Mouse (Mus musculus) thymus, adult 18-20 months (tissue): ENCODE data around the gene Itpr3.

Experiments used
- DNase-seq, 2 experiments: peaks; one replicate each; pipeline ENCODE4 v3.0.0; 2022; ENCODE audit warnings: mixed read lengths in 2 of 2

Gene Itpr3

DNA sequence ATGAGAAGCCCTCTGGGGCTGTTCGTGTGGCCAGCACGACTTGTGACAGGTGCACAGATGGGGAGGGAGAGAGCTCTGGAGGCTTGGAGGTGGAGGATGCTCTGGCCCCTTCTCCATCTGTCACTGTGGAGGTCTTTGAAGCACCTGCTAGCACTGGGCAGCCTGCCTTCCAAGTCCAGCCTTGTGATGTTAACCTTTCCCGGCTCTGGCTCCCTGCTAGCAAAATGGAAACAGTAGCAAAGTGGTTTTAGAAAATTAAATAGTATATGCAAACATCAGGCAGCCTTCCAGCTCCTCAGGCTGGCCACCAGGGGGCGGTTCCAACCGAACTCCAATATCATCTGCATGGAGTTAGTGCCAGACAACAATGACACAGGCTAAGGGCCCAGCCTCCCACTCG is 14.5 kb downstream of the Itpr3 start:
- DNase-seq: no peak

DNA sequence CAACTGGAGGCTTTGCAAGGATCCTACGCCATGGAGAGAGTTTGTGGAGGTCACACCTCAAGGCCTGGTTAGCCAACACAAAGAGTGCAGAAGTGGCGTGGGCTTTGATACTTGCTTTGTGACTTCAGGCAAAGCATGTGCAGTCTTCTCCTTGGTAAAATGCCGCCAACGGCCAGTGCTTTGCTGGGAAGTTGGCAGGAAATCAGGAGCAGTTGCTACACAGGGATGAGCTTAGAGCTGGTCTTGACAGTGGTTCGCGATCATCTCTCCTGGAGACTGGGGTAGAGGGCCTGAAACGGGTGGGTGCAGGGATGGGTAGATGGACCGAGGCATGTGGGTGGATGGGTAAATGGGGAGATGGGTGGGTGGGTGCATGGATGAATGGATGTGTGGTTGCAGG is 15.3 kb downstream of the Itpr3 start:
- DNase-seq: no peak

DNA sequence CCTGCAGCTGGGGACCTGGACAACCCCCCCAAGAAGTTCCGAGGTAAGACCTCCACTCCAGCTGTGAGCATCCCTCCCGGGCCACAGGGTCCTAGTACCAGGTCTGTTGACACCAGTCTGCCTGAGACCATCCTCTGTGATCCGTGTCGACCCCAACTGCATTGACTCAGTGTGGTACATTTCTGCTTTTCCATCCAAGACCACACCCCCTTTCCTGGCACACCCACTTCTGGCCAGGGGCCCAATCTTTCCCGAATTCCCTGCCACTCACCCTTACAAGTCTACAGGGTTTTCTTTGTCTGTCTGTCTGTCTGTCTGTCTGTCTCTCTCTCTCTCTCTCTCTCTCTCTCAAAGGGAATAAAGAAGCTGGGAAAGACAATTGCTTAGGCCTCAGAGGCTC is 16.0 kb downstream of the Itpr3 start:
- no peak for DNase-seq

DNA sequence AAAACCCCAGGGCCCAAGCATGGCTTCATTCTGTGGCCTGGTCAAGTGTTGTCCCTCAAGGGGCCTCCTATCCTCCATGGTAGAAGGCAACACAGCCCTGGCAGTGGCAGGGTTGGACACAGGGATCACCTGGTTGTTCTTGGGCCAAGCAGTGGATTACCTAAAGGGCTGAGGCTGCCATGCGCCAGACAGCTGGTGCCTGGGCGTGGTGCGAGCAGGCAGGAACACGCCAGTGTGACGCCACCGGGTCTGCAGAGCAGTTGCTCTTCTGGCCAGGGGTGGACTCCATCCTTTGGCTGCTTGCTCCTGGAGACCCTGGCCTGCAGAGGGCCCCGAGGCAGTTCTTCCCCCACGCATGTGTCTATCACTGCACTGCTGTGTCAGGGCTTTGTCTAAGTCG is 16.7 kb downstream of the Itpr3 start:
- no peak for DNase-seq

DNA sequence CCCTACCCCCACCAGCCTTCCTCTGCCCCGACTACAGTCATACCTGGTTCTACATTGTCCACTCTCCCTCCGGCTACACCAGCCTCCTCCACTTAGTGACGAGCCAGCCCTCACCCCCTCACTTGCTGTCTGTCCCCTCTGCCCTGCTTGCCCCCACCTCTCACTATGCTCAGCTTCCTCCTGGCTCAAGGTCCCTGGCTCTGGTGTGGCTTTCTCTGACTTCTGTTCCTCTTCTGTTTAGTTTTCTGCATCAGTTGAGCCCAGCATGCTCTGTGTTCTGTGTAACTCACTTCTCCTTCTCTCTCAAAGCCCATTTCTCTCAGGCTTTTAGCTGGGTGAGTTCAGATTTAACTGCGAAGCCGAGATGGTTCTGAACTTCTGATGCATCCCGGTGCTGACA is 17.1 kb downstream of the Itpr3 start:
- DNase-seq: no peak

DNA sequence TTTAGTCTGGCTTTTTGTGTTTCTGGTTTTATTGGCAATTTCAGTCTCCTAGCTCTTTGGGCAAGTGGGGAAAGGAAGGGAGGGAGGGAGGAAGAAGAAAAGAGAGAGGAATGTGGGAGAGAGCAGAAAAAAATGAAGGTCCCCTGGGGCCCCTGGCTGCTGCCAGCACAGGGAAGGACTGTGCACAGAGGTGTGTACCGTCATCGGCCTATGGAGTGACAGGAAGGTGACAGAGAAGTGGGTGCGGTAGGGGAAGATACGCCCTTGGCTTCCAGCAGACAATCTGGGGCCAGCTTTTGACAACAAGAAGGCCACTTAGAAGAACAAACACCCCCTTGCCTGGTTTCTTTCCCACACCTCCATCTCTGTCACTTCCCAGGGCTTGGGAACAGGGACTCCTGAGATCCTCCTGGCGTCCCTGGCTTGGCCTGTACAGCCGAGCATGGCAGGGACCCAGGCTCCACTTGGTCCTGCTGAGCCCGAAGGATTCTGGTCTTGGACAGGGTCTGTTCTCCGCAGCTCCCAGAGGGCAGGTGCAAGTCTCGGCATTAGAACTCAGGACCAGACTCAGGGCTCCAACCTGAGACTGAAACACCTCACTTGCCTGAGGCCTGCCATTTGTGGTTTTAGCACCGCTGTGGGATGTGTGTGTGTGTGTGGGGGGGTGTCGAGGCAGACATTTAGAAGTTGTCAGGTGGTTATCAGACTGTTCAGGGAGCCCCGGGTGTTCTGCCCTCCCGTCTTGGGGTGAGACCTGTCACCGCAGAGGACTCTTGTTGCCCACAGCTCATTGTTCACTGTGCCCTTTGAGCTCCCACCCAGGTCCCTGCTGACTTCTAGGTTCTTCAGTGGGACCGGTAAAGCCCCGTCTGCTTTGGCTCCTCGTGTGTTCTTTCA is 18.0 kb downstream of the Itpr3 start:
- no peak for DNase-seq

DNA sequence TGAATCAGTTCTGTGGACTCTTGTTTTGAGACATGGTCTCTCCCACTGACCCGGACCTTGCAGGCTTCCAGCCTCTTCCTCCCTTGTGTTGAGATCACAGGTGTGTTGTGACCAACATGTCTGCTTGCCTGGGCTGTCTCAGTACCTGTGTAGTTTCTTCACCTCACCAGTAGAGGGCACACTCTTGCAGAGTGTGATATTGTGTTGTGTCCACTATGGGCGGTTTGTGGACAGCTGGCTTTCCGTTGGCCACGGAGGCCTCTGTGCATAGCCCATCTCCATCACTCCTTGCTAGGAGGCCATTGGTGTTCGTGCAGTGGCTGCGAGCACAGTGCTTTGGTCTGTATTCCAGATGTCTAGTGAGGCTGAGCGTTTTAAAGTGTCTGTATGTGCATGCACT is 20.0 kb downstream of the Itpr3 start:
- no peak for DNase-seq

DNA sequence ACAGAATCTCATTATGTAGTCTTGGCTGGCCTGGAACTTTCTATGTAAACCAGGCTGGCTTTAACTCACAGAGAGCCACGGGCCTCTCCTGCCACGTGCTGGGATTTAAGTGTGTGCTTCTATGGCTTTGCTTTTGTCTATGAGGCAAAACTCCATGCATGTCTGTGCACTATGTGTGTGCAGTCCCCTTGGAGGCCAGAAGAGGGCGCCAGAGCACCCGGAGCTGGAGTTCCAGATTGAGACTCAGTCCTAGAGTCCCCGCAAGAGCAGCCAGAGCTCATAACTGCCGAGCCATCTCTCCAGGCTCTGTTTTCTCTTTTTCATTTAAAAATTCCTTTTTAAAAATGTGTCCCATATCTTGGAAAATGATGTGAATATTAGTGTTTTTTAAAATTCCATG is 20.8 kb downstream of the Itpr3 start:
- no peak for DNase-seq

DNA sequence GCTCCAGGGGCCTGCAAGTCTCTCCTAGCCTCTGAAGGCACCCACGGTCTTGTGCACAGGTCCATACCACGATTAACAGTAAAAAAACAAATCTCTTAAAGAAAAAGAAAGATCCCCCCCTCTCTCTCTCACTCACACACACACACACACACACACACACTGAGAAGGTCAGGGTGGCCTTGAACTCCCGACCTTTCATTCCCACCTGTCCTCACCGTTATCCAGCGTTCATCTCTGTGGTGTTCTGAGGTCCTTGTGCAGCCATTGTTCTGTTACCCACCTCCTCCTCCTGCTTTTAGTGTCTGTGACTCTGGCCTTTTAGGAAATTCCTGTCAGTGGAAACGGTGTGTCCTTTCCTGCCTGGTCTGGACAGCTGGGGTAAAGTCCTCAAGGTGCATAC is 21.4 kb downstream of the Itpr3 start:
- DNase-seq: no peak

DNA sequence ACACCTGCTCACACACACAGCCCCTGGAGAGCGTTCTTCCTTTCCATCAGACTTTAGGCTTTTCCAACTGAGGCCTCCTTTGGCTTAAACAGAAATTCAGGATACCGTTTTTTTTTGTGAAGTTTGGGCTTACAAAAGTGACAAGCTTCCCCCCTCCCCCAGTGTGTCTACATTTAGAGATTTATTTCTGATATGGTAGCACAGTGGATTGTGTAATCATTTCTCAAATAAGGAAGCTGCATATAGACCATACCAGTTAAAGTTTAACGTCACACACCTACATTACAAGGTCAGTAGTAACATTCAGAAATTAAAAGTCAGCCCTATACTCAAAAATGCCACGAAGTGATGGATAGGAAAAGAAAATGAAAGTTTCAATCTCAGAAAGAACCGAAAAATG is 24.8 kb downstream of the Itpr3 start:
- DNase-seq: no peak

DNA sequence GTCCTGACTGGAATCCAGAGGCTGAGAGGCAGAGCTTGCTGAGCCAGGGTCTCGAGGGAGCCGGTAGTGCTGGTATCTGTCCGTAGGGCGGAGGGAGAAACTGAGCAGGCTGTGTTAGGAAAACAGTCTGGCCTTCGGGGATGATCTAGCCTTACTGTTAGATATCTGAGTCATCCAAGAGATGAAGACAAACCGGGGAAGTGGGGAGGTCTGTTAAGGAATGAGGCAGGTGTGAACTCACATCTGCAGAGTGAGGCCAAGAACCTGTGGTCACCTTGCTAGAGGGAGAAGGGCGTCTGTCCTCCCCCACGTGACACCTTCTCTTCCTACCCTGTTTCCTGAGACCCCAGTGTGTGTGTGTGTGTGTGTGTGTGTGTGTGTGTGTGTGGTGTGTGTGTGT is 25.7 kb downstream of the Itpr3 start:
- DNase-seq: no peak

DNA sequence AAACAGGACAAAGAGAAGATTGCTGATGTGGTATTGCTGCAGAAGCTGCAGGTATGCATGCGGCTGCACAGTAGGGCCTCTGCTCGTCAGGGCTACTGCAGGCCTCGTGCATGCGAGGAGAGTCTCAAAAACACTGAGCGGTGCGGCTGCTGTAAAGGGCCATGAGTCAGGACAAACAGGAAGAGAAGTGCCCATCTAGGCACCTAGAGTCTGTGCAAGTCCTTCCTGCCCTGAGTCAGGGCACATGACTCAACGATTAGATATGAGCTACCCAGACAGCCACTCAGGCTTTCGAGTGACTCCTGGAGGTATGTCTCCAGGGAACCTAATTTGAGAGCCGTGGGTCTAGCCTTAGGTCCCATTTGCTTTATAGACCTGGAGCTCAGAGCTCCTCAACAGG is 26.5 kb downstream of the Itpr3 start:
- DNase-seq: no peak

DNA sequence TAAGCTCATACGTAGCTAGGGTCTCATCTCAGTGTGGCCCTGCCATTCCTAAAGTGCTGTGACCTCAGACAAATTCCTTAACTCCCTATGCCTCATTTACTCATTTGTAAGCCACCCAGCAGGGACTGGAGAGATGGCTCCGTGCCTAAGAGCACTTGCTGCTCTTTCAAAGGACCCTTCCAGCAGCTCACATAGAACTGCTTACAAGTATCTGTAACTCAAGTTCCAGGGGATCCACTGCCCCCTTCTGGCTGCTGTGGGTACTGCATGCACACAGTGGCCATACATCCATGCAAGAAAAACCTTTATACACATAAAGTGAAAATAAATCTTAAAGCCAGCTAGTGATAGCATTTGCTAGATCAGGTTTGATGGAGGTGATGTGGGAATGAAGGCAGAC is 28.6 kb downstream of the Itpr3 start:
- DNase-seq: peak; percentile 34 to 46

DNA sequence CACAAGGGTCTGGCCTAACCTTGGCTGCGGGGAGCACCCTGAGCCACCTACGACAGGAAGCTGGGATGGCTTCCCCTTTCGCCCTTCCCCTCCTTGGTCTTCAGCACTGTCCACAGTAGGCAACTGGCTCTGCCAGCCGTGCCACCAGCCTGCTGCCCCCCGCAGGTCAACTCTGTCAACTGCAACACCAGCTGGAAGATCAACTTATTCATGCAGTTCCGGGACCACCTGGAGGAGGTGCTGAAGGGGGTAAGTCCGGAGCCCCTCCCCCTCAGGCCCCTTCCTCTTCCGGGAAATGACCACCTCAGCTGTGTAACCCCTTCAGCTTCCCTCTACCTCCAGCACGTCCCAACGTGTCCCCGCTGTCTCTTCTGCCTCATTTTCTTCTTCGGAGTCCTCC is 30.3 kb downstream of the Itpr3 start:
- DNase-seq: peak; percentile 34 to 36

DNA sequence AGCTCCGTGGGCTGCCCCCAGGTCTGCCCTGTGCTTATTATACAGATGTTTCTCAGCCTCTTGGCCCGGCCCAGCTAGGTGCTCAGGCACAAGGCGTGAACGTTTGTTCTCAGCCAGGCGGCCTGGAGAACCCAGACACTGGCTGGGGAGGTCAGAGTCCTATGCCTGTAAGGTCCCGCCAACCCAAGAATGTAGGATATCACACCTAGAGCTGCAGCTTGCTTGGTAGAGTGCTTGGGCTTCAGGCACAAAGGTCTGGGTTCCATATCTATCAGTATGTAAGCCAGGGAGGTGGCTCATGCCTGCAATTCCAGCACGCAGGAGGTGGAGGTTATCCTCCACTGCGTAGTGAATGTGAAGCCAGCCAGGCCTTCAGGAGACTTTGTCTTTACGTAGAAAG is 33.0 kb downstream of the Itpr3 start:
- no peak for DNase-seq

DNA sequence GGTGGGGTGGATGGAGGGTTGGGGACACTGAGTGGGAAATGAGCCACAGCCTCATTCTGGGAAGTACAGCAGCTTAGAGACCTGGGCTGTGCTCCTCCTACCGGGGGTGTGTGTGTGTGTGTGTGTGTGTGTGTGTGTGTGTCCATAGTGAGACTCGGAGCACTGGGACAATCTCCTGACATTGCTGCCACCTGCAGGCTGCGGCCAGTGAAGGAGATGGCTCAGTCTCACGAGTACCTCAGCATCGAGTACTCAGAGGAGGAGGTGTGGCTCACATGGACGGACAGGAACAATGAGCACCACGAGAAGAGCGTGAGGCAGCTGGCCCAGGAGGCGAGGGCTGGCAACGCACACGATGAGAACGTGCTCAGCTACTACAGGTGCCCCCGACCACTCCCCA is 38.6 kb downstream of the Itpr3 start:
- DNase-seq: no peak

DNA sequence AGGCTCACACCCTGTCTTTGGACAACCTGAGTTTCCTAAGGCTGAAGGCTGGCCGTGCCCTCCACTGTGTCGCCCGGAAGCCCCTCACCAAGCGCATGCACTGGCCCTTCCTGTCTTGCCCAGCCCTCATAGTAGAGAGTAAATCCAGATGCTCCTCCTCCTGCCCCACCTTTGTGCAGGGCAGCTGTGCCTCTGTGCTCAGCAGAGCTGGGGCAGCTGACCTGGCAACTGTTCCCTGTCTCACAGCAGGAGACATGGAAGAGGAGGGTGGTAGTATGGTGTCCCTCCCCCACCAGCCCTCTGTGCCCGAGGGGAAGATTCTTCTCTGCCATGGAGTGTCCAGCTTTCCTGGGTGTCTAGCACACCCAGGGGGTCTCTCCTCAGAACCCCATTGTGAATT is 44.6 kb downstream of the Itpr3 start:
- DNase-seq: no peak

DNA sequence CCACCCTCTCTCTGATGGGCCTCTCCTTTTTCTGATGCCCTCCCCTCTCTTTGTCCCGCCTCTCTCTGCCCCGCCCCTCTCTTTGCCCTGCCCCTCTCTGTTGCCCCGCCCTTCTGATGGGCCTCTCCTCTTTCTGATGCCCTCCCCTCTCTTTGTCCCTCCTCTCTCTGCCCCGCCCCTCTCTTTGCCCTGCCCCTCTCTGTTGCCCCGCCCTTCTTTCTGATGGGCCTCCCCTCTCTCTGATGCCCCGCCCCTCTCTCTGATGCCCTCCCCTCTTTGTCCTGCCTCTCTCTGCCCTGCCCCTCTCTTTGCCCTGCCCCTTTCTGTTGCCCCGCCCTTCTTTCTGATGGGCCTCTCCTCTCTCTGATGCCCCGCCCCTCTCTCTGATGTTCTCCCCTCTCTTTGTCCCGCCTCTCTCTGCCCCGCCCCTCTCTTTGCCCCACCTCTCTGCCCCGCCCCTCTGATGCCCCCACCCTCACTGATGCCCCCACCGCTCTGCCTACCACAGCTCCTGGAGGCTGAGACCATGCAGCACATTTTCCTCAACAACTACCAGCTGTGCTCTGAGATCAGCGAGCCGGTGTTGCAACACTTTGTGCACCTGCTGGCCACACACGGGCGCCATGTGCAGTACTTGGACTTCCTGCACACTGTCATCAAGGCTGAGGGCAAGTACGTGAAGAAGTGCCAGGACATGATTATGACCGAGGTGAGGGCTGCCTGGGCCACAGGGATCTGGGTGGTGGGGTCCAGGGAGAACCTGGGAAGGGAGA is 48.8 kb downstream of the Itpr3 start:
- no peak for DNase-seq

DNA sequence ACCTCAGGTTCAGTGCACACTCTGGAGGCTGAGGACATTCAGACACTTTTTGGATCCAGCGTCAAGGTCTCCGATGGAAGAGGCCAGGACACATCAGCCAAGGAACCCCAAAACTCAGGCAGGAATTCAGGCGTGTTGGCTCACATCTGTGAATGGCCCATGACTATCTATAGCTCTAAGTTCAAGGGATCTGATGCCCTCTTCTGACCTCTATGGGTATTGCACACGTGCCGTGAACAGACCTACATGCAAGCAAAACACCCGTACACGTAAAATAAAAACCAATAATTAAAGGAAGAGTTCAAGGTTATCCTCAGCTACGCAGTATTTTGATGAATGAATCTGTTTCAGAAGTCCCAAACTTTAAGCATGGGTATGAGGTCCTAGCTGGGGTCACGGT is 49.6 kb downstream of the Itpr3 start:
- no peak for DNase-seq

DNA sequence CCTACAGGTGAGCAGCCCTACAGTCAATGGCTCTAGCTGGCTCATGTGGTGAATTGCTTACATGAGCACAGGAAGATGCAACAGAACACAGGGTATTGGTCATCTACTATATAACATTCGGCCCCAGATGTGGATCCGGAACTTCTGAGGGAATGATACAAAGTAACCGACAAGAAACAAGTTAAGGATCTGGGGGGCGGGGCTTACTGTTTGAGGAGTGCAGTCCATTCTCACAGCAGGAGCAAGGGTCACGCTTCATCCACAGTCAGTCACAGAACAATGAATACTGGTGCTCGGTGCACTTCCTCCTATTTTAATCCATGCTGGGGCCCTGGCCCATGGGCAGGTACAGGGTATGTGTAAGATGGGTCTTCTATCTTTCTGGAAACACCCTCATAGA is 50.8 kb downstream of the Itpr3 start:
- no peak for DNase-seq

DNA sequence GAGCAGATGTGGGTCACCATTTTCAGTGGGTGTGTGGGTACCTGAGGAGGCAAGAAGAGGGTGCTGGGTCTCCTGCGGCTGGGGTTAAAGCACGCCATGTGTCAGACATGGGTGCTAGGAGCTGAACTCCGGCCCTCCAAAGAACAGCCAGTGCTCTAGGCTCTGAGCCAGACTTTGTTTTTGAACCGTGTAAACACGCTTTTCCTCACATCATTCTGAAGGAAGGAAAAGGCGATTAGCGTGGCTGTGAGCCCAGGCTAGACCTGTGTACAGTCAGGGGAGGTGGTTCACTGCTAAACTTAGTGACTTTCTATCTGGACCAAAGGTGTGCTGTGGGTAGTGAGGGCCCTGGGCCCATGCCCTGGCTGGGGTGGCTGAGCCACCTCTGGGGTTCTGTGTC is 53.0 kb downstream of the Itpr3 start:
- DNase-seq: no peak

DNA sequence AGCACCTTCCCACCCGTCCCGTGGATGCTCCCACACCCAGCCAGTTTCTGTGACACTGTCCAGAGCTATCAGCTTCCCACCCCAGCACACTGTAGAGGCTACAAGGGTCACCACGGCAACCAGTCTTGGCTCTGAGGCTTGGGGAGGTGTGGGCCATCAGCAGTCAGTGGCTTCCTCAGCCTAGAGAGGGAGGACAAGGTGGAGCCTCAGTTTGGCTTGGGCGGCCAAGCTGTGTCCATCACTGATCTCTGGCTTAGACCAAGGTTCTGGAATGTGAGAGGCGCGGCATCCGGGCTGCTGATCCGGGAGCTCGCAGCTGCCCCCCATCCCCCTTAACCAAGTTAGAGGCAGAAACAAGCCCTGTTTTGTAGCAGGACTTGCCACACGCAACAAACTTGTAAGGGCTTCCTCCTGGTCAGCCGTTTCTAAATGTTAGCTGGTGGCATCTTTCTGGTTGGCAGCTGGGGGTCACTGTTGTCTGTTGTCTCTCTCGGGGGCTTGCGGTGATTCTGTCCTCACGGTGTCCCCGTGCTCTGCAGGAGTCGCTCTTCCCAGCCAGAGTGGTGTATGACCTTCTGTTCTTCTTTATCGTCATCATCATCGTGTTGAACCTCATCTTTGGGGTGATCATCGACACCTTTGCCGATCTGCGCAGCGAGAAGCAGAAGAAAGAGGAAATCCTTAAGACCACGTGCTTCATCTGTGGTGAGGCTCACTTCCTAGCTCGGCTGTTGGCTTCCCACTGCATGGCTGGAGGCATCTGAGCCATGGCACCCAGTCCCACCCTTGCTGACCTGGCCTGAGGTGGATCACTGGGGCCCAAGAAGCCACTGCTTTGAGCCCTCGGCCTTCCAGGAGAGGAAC is 61.8 kb downstream of the Itpr3 start:
- DNase-seq: no peak

DNA sequence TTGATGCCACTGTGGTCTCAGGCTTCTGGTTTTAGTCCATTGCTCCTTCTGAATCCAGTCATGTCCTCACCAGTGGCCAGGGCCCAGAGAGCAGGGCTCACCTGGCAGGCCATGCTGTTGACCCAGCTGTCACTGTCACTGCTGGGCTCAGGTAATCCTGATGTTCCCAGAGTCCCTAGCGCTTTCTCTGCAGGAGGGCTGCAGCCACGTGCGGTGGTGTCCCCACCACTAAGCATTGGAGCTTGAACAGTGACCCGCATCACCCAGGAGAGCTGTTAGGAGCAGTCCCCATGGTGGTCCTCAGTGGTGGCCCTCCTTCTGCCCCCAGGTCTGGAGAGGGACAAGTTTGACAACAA is 62.4 kb downstream of the Itpr3 start:
- DNase-seq: no peak

DNA sequence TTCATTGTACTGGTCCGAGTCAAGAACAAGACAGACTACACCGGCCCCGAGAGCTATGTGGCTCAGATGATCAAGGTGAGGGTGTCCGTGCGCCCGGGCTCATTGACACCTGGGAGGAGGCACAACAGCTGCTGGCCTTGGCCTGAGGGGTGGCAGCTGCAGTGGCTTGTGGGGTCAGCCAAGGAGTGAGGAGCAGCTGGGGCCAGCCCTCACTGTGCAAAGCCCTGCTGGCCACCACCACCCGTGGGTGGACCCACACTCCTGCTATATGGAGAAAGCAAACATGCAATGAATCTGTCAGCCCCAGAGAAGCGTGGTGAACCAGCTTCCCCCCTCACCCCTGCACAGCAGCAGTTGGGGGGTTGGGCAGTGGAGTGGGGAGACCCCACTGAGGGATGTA is 62.9 kb downstream of the Itpr3 start:
- no peak for DNase-seq
